Mouse (Mus musculus) ovary, adult 10 weeks (tissue): Measurements from ENCODE around the gene Slc22a17. TPM values are rescaled to one million over a fixed set of nuclear protein-coding genes. Genes with fewer than 3 reads are reported as not detected.

Source experiments
- polyA plus RNA-seq: library from polyadenylated mRNA; stranded (reverse); fragments of 350-450 nt; fragmentation: Illumina TruSeq; extraction: RNeasy Lipid Tissue Mini Kit (QIAGEN cat#74804); gene quantifications from one replicate; pipeline ENCODE4 v1.2.3, GENCODE M21; 2014

Gene Slc22a17
- 0.88 TPM for polyA plus RNA-seq

DNA sequence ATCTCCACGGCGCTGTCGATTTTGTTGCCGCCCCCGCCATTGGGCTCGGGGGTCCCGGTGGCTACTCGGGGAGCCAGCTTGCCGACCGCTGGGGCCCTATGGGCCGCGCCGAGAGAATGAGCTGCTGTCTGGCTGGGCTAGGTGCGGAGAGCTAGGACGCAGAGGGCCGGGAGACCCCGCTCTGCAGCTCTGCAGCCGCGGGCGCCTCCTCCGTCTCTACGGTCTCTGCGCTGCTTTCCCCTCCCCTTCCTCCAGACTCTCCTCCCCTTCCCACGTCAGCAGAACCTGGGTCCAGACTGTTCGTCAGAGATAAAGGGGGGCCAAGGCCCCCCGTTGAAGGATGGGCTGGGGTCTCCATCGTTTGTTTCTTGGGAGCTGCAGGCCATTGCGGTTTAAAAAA, at the start of gene Slc22a17:
TSS of gene Slc22a17 (minus strand) at position 247 of the 400 bp plus-strand sequence.

DNA sequence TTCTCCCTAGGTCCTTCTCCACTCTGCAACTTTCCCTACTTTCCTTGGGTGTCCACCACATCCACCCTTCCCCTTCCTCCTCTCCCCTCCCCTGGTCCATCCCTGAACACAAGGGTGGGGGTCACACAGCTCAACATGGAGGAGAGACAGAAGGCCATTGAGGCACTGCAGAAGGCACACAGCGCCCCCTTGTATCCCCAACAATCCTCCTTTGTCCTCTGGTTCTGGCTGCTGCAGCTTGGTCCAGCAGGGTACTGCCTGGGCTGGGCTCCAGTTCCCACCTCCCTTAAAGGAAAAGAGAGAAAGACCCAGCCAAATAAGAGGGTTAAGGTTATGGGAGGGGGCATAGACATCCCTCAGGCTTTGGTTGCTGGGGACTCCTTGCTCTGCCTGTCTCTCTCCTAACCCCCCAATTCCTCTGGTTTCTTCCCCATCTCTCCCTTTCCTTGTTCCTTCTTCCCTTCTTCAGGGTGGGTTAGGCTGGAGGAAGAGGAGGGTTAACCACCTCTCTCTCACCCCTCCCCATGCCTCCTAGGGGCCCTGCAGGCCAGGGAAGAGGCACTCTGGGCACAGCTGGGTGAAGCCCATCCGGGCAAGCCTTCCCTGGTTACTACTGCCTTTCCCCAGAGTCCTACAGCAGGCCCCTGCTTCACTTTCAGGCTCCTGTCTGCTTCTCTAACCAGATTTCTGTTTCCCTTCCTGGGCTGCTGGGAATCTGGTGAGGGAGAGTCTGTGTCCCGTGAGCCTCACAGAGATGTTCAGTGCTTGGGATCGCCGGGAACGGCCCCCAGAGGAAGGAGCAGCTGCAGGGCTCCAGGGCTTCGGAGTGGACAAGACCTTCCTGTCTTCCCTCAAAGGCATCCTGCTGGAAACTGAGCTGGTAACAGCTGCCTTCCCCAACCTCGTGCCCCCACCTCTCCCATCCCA, 23.2 kb upstream of the Slc22a17 start, which contains the start of gene Cmtm5:
TSS of gene Cmtm5 (plus strand) at position 358 of the 927 bp plus-strand sequence.

DNA sequence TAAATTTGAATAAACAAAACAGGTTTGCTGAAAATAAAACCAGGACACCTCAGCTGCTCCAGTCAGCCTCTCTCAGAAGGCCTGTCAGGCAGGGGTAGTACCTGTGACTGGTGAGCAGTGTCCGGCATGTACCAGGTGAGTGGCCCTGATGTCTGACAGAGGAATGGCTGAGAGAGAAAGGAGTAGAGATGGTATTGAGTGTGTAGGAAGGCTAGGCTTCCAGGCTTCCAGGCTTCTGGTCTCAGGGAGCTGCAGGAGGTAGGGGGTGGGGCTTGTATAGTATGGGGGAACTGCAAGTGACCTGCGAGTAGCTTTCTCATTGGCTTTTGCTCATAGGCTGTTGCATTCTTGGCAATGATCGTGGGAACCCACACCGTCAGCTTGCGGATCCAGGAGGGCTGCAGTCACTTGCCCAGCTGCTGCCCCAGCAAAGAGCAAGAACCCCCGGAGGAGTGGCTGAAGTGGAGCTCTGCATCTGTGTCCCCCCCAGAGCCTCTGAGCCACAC, 19.8 kb upstream of the Slc22a17 start, which contains the start of gene Il25:
TSS of gene Il25 (plus strand) at position 51 of the 506 bp plus-strand sequence.

GRCm38 (mm10) chr14:54925349-54926342, 12.7 kb upstream of the Slc22a17 start, which contains the start of gene Efs:
TSS of gene Efs (minus strand) at chr14:54926126.

GRCm38 (mm10) chr14:54892200-54892599, 20.7 kb downstream of the Slc22a17 start, which contains the start of gene Pabpn1:
TSS of gene Pabpn1 (plus strand) at chr14:54892500.

DNA sequence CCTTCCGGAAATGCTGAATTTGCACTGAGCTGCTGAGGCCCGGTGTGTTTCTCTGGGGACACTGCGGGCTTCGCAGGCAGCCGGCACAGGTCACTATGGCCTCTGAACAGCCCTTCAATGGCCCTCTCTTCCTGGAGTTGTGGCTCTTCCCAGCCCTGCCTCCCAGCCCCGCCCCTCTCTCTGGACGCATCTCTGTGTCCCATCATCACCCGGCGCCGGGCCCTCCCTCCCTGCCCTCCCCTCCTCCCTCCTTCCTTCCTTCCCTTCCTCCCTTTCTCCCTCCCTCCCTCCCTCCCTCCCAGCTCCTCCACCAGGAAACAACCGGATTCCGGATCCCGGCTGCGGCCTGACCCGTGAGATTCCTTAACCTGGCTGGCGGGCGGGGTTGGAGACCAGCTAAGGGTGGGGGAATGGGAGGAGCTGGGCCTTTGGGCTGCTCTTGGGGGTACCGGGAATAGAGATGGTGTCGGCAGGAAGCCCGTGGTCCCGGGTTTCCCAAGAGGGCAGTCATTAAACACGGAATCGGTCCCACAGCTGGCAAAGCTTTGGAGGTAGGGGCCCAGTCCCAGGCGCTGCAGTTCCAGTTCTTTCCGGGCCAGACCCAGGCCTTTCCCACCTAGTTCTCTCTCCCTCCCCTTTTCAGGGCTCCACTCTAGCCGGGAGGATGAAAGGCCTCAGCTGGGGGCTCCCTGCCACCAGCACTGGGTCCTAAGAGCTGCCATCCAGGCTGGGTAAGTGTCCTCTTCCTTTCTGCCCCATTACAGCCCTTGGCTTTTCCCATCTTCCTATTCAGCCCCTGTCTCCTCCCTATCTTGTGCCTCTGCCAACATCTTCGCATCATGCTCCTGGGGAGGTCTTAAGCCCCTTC, 29.5 kb downstream of the Slc22a17 start, which contains the start of the genes Bcl2l2 and Gm20521:
TSS of gene Bcl2l2 (plus strand) at position 224 of the 868 bp plus-strand sequence.
TSS of gene Gm20521 (plus strand) at position 288 of the 868 bp plus-strand sequence.

DNA sequence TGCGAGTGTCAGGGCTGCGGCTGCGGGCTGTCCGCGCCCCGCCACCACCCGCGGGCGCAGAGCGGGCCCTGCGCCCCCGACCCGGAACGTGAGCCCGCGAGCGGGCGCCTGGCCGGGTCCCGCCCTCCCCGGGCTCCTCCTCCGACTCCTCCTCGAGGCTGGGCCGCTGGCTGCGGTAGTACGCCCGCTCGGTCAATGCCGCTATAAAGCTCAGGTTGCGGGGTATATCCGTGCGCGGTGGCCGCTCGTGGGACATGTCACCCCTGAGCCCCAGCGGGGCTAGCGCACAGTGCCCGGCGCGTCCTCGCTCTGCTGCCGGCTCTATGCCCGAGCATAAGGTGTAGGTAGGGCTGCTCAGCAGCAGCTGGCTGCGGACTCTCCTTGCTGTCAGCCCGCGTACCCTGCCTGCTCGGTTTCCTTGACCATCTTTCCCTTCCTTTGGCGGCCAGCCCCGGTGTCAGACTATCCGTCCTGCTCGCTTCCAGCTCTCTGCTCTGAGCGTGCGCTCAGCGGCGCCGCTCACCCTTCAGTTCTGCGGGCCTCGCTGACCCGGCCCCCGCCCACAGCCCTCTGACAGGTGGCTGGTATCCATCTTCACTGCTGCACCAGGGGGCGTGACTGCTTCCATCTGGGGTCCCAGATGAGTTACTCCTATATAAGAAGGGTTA, 35.8 kb downstream of the Slc22a17 start, which contains the start of gene Ppp1r3e:
TSS of gene Ppp1r3e (minus strand) at position 503 of the 668 bp plus-strand sequence.

DNA sequence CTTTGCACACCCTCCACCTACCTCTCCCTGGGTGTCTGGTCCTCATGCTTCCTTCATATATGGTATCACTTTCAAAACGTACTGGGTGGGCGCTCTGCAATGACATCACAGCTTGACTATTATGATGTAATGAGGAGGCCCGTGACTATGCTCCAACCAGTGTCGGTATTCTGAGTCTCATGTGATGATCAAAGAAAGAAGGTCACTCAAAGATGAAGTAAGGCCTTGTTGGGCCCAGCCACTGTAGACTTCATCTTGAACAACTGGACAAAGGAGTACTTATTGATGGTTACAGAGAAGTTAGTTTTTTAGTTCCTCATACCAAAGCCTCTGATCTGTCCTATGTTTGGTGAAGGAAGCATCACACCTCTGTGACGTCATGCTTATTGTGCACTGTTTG, 42.1 kb downstream of the Slc22a17 start, which contains the start of gene Homez:
TSS of gene Homez (minus strand) at position 101 of the 400 bp plus-strand sequence.

Other genes with a start within 250 kb of the Slc22a17 start
- gene 1700123O20Rik, start 226.9 kb downstream of the Slc22a17 start, polyA plus RNA-seq: 20.2 TPM
- gene Acin1, start 226.2 kb downstream of the Slc22a17 start, polyA plus RNA-seq: 155 TPM
- gene Gm29776, start 214.3 kb downstream of the Slc22a17 start, polyA plus RNA-seq: not detected
- not detected for gene Cebpe, start 201.0 kb downstream of the Slc22a17 start, polyA plus RNA-seq
- 30.6 TPM for gene Slc7a8, start 131.2 kb downstream of the Slc22a17 start, polyA plus RNA-seq
- not detected for gene Rnf212b, start 99.0 kb downstream of the Slc22a17 start, polyA plus RNA-seq
- 13.4 TPM for gene Homez, start 42.2 kb downstream of the Slc22a17 start, polyA plus RNA-seq
- 8.2 TPM for gene Ppp1r3e, start 35.6 kb downstream of the Slc22a17 start, polyA plus RNA-seq
- 9.4 TPM for gene Bcl2l2, start 29.8 kb downstream of the Slc22a17 start, polyA plus RNA-seq
- not detected for gene Gm20521, start 29.7 kb downstream of the Slc22a17 start, polyA plus RNA-seq
- 45.3 TPM for gene Pabpn1, start 20.6 kb downstream of the Slc22a17 start, polyA plus RNA-seq
- 0.63 TPM for gene Efs, start 13.0 kb upstream of the Slc22a17 start, polyA plus RNA-seq
- not detected for gene Il25, start 19.6 kb upstream of the Slc22a17 start, polyA plus RNA-seq
- gene Cmtm5, start 23.1 kb upstream of the Slc22a17 start, polyA plus RNA-seq: not detected
- gene Myh6, start 53.8 kb upstream of the Slc22a17 start, polyA plus RNA-seq: not detected
- gene Gm17428, start 63.8 kb upstream of the Slc22a17 start, polyA plus RNA-seq: not detected
- gene Myh7, start 81.5 kb upstream of the Slc22a17 start, polyA plus RNA-seq: not detected
- gene Ngdn, start 102.3 kb upstream of the Slc22a17 start, polyA plus RNA-seq: 5.4 TPM
- 0.46 TPM for gene Zfhx2, start 179.2 kb upstream of the Slc22a17 start, polyA plus RNA-seq
- 5.8 TPM for gene Thtpa, start 181.7 kb upstream of the Slc22a17 start, polyA plus RNA-seq
- 0.23 TPM for gene Ap1g2, start 193.5 kb upstream of the Slc22a17 start, polyA plus RNA-seq
- gene Jph4, start 203.8 kb upstream of the Slc22a17 start, polyA plus RNA-seq: 1.2 TPM